Mouse (Mus musculus): Measurements from ENCODE around the gene Pcca. TPM values are rescaled to one million over a fixed set of nuclear protein-coding genes. Genes with fewer than 3 reads are reported as not detected.
A peak's percentile ranks its signal among the peaks of the same experiment; 100 is the strongest.

Gene Pcca
- total and polyA plus RNA-seq, 3 experiments: 38.6 to 102 (median 86.0) TPM

DNA sequence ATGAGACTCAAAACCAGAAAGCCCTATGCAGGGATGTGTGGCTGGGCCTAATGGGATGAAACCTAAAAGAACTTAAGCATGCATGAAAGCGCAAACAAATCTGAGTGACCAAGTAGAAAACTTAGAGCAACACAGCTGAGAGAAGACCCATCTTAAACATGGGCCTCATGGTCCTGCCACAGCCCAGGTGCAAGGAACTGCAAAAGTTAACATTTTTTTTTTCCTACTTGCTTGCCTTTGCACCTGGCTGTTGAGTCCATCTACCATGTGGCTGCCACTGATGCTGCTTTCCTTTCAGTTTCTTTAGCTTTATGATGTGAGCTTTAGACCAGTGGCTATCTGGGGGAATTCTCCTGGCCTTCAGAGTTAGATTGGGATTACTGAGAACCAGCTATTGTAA is 383.6 kb downstream of the Pcca start:
- intact Hi-C loops (cut with DNase I): no loop called here
- Histone ChIP-seq H3K27ac (no peak overlapping the region), H3K4me3 (no peak overlapping the region), H3K36me3 (ENCODE audit: control insufficient read depth, insufficient read depth, low read length) (no peaks in the 10 kb centered on the region), H3K9ac (ENCODE audit: low read depth, low read length) (no peak overlapping the region), H3K4me1 (ENCODE audit: control insufficient read depth, insufficient read depth, low read length) (no peaks in the 10 kb centered on the region; the same call in 1 of the 2 replicates), H3K79me2 (replicated peaks; ENCODE audit: control insufficient read depth, insufficient read depth, low read length) (no peaks in the 10 kb centered on the region), H3K27me3 (ENCODE audit: control insufficient read depth, insufficient read depth, low read length) (no peaks in the 10 kb centered on the region)
- no peak for DNase-seq
- no peak for TF ChIP-seq EP300 (IDR thresholded peaks at IDR 0.05; ENCODE audit: insufficient read depth, low read depth, low read length)
- no peak for TF ChIP-seq CTCF (IDR thresholded peaks at IDR 0.05)
- no peak for TF ChIP-seq POLR2A (IDR thresholded peaks at IDR 0.05; ENCODE audit: insufficient read depth, low read depth, low read length)
- WGBS: 97% methylated on average over 1 of the region's 1 CpGs

DNA sequence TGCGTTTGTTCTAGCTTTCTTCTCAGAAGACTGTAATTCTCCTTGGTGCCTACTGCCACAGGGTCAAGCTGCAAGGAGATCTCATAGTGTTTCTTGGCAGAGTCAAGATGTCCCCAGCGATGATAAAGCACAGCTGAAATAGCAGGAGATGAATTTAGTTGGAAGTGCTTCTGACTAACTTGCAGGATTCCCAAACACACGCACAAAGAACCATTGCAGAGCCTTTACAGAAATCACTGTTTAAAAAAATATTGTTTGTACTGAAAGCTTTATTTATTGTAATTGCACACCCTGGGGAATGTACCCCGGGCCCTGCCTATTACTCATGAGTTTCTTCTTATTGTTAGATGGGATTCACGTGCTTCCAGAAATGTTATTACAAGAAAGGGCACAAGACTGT is 385.9 kb downstream of the Pcca start:
- 54% methylated on average over 5 of the region's 5 CpGs for WGBS
- no peak overlapping the region for H3K27ac ChIP-seq
- no peaks in the 10 kb centered on the region for H3K4me1 ChIP-seq (ENCODE audit: control insufficient read depth, insufficient read depth, low read length)
- no peak for DNase-seq
- H3K79me2 ChIP-seq (replicated peaks; ENCODE audit: control insufficient read depth, insufficient read depth, low read length): no peaks in the 10 kb centered on the region
- intact Hi-C loops (cut with DNase I): no loop called here
- H3K36me3 ChIP-seq (ENCODE audit: control insufficient read depth, insufficient read depth, low read length): no peaks in the 10 kb centered on the region
- no peak for TF ChIP-seq CTCF (IDR thresholded peaks at IDR 0.05)
- no peak for TF ChIP-seq EP300 (IDR thresholded peaks at IDR 0.05; ENCODE audit: insufficient read depth, low read depth, low read length)
- TF ChIP-seq POLR2A (IDR thresholded peaks at IDR 0.05; ENCODE audit: insufficient read depth, low read depth, low read length): no peak
- H3K27me3 ChIP-seq (ENCODE audit: control insufficient read depth, insufficient read depth, low read length): no peaks in the 10 kb centered on the region
- no peak overlapping the region for H3K4me3 ChIP-seq
- no peak overlapping the region for H3K9ac ChIP-seq (ENCODE audit: low read depth, low read length)

DNA sequence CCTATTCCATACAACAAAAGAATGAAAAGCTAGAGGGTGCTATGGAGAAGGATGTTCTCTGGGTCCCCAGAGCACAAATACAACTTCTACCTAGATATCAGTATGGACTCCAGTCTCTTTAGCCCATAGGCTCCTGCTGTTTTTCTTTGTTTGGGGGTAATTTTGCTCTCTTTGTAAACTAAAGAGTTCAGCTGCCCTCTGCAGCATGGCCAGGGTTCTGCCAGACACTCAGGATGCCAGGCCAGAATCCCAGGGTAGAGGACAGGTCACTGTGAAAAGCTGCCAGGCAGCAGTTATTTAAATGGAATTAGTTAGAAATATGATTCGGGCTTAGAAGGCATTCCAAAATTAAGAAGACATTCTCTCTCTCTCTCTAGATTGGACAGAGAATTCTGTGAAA is 402.3 kb downstream of the Pcca start:
- Histone ChIP-seq H3K27ac (no peak overlapping the region), H3K79me2 (replicated peaks; ENCODE audit: control insufficient read depth, insufficient read depth, low read length) (no peaks in the 10 kb centered on the region), H3K4me1 (ENCODE audit: control insufficient read depth, insufficient read depth, low read length) (no peaks in the 10 kb centered on the region), H3K36me3 (ENCODE audit: control insufficient read depth, insufficient read depth, low read length) (no peaks in the 10 kb centered on the region), H3K4me3 (no peak overlapping the region), H3K27me3 (ENCODE audit: control insufficient read depth, insufficient read depth, low read length) (no peaks in the 10 kb centered on the region), H3K9ac (ENCODE audit: low read depth, low read length) (no peak overlapping the region)
- no peak for DNase-seq
- intact Hi-C loops (cut with DNase I): no loop called here
- WGBS: 90% methylated on average over 1 of the region's 1 CpGs
- TF ChIP-seq POLR2A (IDR thresholded peaks at IDR 0.05; ENCODE audit: insufficient read depth, low read depth, low read length) (no peak), CTCF (IDR thresholded peaks at IDR 0.05) (0 out of 2 replicates have a peak, but pooled peaks have one; percentile 5)

Other genes with a start within 250 kb of the Pcca start
- not detected for gene Gm5089, start 83.2 kb upstream of the Pcca start, total RNA-seq (2021)
- gene Gm5089, start 83.2 kb upstream of the Pcca start, polyA plus RNA-seq (2012; rRNA removed): not detected in 2 replicates
- not detected for gene Zic5, start 68.6 kb upstream of the Pcca start, total RNA-seq (2021)
- gene Zic5, start 68.6 kb upstream of the Pcca start, polyA plus RNA-seq (2012; rRNA removed): not detected in 2 replicates
- gene Zic2, start 58.9 kb upstream of the Pcca start, total RNA-seq (2021): not detected
- gene Zic2, start 58.9 kb upstream of the Pcca start, polyA plus RNA-seq (2012; rRNA removed): 0.31 TPM in 1 of 2 replicates, not detected in the other
- not detected for gene Gm10837, start 43.7 kb upstream of the Pcca start, total RNA-seq (2021)
- not detected in 2 replicates for gene Gm10837, start 43.7 kb upstream of the Pcca start, polyA plus RNA-seq (2012; rRNA removed)